Mouse (Mus musculus) megakaryocyte, embryonic 14.5 days (primary cell): ENCODE data around the gene Disc1.

Experiments used
- FLI1 ChIP-seq: IDR thresholded peaks from 2 replicates; pipeline ENCODE4 v1.6.1; 2012; ENCODE audit warnings: low read length, inconsistent platforms, mixed read lengths
- GATA1 ChIP-seq: IDR thresholded peaks from 3 replicates; pipeline ENCODE4 v1.6.1; 2012; ENCODE audit warnings: mixed read lengths, low read length, inconsistent platforms, borderline replicate concordance

DNA sequence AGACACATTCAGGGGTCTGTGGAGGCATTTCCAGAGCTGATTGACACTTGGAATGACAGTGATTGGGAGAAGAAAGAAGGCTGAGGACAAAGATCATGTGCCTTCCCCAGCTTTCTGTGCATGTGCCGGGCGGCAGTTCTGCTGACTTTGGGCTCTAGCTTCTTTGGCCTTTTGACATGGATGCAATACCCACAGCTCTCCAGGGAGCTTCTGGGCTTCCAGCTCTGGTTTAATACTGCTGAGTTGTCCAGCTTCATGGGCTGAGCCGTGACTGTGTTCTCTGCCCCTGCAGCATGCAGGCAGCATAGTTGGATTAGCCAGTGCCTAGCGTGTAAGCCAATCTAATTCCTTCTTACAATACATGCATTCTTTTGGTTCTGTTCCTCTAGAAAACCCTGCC lies 72.5 kb downstream of the Disc1 start:
- no peak for TF ChIP-seq GATA1
- no peak for TF ChIP-seq FLI1
